Mouse (Mus musculus) heart, embryonic 13.5 days (tissue): ENCODE measurements around the gene Fam89a. TPM values are rescaled to one million over a fixed set of nuclear protein-coding genes. Genes with fewer than 3 reads are reported as not detected.
A peak's percentile ranks its signal among the peaks of the same experiment; 100 is the strongest.

Experiments
- ATAC-seq: fragments of 200-750 bp; cut with Nextera tagmentation; 2 replicates; pipeline ENCODE4 v1.8.0; 2017; ENCODE audit warnings: moderate TSS enrichment; ENCODE audit not compliant: insufficient number of reproducible peaks, low FRiP score, low TSS enrichment; ENCODE audit errors: extremely low read depth
- H3K27ac ChIP-seq: fragments of 300-500 bp; sonication (generic); replicated peaks from 2 replicates; pipeline ENCODE4 v1.5.1; 2015; ENCODE audit warnings: moderate library complexity, mild to moderate bottlenecking, inconsistent platforms
- H3K27me3 ChIP-seq: fragments of 300-500 bp; sonication (generic); replicated peaks from 2 replicates; pipeline ENCODE4 v1.6.1; 2015; ENCODE audit warnings: mild to moderate bottlenecking, inconsistent platforms
- H3K36me3 ChIP-seq: fragments of 300-500 bp; sonication (generic); 2 replicates; pipeline ENCODE4 v1.6.1; 2015; ENCODE audit warnings: mild to moderate bottlenecking, inconsistent platforms
- H3K4me1 ChIP-seq: fragments of 300-500 bp; sonication (generic); 2 replicates; pipeline ENCODE4 v1.6.1; 2015; ENCODE audit warnings: inconsistent platforms
- H3K4me2 ChIP-seq: fragments of 300-500 bp; sonication (generic); 2 replicates; pipeline ENCODE4 v1.6.1; 2015; ENCODE audit warnings: inconsistent platforms, mild to moderate bottlenecking, moderate library complexity
- H3K4me3 ChIP-seq: fragments of 300-500 bp; sonication (generic); 2 replicates; pipeline ENCODE4 v1.5.1; 2015; ENCODE audit warnings: moderate library complexity, mild to moderate bottlenecking, inconsistent platforms
- H3K9ac ChIP-seq: fragments of 300-500 bp; sonication (generic); 2 replicates; pipeline ENCODE4 v1.6.1; 2015; ENCODE audit warnings: inconsistent platforms, mild to moderate bottlenecking, moderate library complexity
- H3K9me3 ChIP-seq: fragments of 300-500 bp; sonication (generic); 2 replicates; pipeline ENCODE4 v1.6.1; 2016; ENCODE audit warnings: inconsistent platforms
- WGBS: fragments of 180-500 bp; shearing (Covaris S2); methylation state at CpG from one replicate; pipeline ENCODE4 v1.1.7; 2015; ENCODE audit warnings: mixed read lengths; 5-methylcytosine and 5-hydroxymethylcytosine counted together
- polyA plus RNA-seq: library from polyadenylated mRNA; unstranded; fragments of >200 nt; fragmentation: Nextera tagmentation; extraction: Ambion mirVana; gene quantifications from 2 replicates; pipeline ENCODE4 v1.2.1, GENCODE M21; 2015

Gene Fam89a
- polyA plus RNA-seq, 1 experiment from 2014 or later: 2.4 TPM

DNA sequence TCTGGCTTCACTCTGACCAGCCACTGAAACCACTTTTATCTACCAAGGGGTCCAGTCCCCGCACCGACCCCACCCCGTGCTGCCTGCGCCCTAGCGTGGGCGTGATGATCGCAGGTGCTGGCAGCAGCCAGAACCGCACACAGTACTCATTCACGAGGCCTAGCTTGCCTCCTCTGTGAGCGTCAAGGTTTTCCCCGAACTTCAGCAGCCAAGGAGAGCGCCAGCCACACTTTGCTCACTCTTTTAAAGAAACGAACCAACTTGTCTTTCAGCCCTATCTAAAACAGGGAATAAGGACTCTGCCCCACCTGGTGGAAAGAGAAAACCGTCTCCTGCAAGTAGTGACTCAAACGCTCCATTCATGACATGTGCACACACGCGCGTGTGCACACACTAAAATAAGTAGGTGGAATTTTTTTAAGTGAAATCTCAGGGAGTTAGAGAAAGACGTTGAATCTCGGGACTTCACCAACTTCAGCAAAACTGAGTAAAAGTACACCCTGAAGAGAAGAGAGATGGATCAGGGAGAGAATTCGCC, 762 bp upstream of the Fam89a start:
- Histone ChIP-seq H3K9me3 (no peaks in the 10 kb centered on the region), H3K4me2 (peak overlapping the region; percentile 97; the same call in 1 of the 2 replicates), H3K27ac (no peak overlapping the region), H3K4me1 (peaks cover 31% of the 10 kb centered on the region), H3K9ac (no peak overlapping the region), H3K4me3 (peak overlapping the region; percentile 75), H3K27me3 (peaks cover 64% of the 10 kb centered on the region), H3K36me3 (no peaks in the 10 kb centered on the region)
- 40% methylated on average over 21 of the region's 21 CpGs for WGBS
- ATAC-seq: no peak

DNA sequence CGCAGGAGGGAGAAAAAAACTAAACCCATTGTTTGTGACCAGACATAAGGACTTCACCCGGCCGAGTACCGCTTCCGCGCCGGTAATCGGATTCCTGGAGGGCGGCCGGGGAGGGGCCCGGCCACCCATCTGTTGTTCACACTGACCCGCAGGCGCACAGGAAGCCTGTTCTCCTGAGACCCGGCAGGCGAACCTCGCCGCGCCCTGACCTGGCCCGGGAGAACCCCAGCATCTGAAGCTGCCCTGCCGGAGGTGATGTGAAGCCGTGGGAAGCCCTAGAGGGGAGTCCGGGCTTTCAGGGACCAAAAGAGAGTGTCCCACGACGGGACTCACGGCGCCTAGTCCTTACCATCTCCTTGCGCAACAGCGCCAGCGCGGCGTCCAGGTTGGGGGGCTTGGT, 441 bp downstream of the Fam89a start:
- H3K27me3 ChIP-seq: peaks cover 66% of the 10 kb centered on the region
- ATAC-seq: no peak
- no peaks in the 10 kb centered on the region for H3K9me3 ChIP-seq
- WGBS: under 1% methylated on average over 31 of the region's 31 CpGs
- H3K9ac ChIP-seq: peak overlapping the region; percentile 74
- H3K36me3 ChIP-seq: no peaks in the 10 kb centered on the region
- peaks cover 31% of the 10 kb centered on the region for H3K4me1 ChIP-seq
- H3K4me3 ChIP-seq: peak overlapping the region; percentile 75
- peak overlapping the region; percentile 97 for H3K4me2 ChIP-seq
- no peak overlapping the region for H3K27ac ChIP-seq

GRCm38 (mm10) chr8:124746661-124747060, 5.0 kb downstream of the Fam89a start:
- WGBS: 66% methylated on average over 13 of the region's 13 CpGs
- Histone ChIP-seq H3K9me3 (no peaks in the 10 kb centered on the region), H3K27me3 (peaks cover 29% of the 10 kb centered on the region), H3K4me1 (peaks cover 17% of the 10 kb centered on the region), H3K4me3 (no peak overlapping the region), H3K36me3 (no peaks in the 10 kb centered on the region), H3K9ac (no peak overlapping the region; the same call in 1 of the 2 replicates), H3K27ac (no peak overlapping the region), H3K4me2 (no peak overlapping the region)
- ATAC-seq: no peak

DNA sequence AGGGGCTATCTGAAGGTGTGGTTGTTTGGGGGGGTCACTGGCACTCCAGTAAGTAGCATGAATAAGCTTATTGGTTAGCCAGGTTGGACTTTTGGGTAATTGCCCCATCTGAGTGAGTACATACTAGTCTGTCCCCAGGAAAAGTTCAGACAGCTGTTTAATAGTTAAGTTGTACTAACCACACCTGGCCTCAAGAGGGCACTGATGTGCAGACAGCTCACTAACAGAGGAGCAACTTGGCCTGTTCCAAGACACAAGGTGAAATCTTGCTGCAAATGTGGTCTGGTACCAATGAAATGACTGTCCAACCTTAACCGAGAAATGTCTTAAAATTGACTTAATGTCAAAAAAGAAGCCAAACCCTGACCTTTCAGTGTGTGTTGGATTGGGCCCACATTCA, 12.4 kb downstream of the Fam89a start:
- no peak for ATAC-seq

GRCm38 (mm10) chr8:124735371-124735911, 16.2 kb downstream of the Fam89a start:
- H3K27ac ChIP-seq: no peak overlapping the region
- WGBS: 58% methylated on average over 3 of the region's 3 CpGs
- H3K36me3 ChIP-seq: peaks cover 64% of the 10 kb centered on the region
- no peaks in the 10 kb centered on the region for H3K9me3 ChIP-seq
- 0 out of 2 replicates have a peak, but pooled peaks cover 8% of the 10 kb centered on the region for H3K4me1 ChIP-seq
- H3K27me3 ChIP-seq: no peaks in the 10 kb centered on the region
- no peak overlapping the region for H3K4me3 ChIP-seq
- no peak for ATAC-seq
- H3K4me2 ChIP-seq: no peak overlapping the region
- no peak overlapping the region for H3K9ac ChIP-seq

More for the DNA sequence above, 12.4 kb downstream of the Fam89a start:
- 0 out of 2 replicates have a peak, but pooled peaks cover 8% of the 10 kb centered on the region for H3K4me1 ChIP-seq
- no peak overlapping the region for H3K9ac ChIP-seq
- peaks cover 31% of the 10 kb centered on the region for H3K36me3 ChIP-seq
- no peak overlapping the region for H3K27ac ChIP-seq
- WGBS: 66% methylated on average over 1 of the region's 1 CpGs
- no peaks in the 10 kb centered on the region for H3K9me3 ChIP-seq
- no peaks in the 10 kb centered on the region for H3K27me3 ChIP-seq
- H3K4me2 ChIP-seq: no peak overlapping the region
- no peak overlapping the region for H3K4me3 ChIP-seq

GRCm38 (mm10) chr8:124732828-124733227, 18.8 kb downstream of the Fam89a start:
- no peak overlapping the region for H3K4me3 ChIP-seq
- no peaks in the 10 kb centered on the region for H3K27me3 ChIP-seq
- no peak overlapping the region for H3K4me2 ChIP-seq
- H3K27ac ChIP-seq: no peak overlapping the region
- 79% methylated on average over 8 of the region's 8 CpGs for WGBS
- H3K9ac ChIP-seq: no peak overlapping the region
- no peaks in the 10 kb centered on the region for H3K9me3 ChIP-seq
- peaks cover 85% of the 10 kb centered on the region for H3K36me3 ChIP-seq
- H3K4me1 ChIP-seq: 0 out of 2 replicates have a peak, but pooled peaks cover 4% of the 10 kb centered on the region
- ATAC-seq: no peak

DNA sequence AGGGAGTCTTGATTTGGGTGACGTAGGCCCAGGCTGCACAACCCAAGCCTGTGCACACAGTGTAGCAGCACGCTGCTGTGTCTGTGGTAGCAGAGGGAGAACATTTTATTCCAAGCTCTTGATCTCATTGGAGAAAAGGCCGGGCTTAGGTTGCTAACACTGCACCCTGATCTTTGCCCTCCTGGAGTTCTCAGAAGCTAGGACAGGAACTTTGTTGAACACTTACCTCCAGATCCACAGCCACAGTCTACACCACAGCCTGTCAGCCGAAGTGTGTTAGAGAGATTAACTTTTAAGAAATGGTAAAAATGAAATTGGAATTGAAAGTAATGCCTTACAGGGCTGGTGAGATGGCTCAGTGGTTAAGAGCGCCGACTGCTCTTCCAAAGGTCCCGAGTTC, 27.3 kb downstream of the Fam89a start:
- Histone ChIP-seq H3K36me3 (peaks cover 40% of the 10 kb centered on the region), H3K4me2 (no peak overlapping the region), H3K27me3 (no peaks in the 10 kb centered on the region), H3K4me1 (peaks cover 24% of the 10 kb centered on the region), H3K9me3 (no peaks in the 10 kb centered on the region), H3K9ac (no peak overlapping the region), H3K27ac (no peak overlapping the region), H3K4me3 (no peak overlapping the region)
- 93% methylated on average over 7 of the region's 7 CpGs for WGBS
- ATAC-seq: no peak

DNA sequence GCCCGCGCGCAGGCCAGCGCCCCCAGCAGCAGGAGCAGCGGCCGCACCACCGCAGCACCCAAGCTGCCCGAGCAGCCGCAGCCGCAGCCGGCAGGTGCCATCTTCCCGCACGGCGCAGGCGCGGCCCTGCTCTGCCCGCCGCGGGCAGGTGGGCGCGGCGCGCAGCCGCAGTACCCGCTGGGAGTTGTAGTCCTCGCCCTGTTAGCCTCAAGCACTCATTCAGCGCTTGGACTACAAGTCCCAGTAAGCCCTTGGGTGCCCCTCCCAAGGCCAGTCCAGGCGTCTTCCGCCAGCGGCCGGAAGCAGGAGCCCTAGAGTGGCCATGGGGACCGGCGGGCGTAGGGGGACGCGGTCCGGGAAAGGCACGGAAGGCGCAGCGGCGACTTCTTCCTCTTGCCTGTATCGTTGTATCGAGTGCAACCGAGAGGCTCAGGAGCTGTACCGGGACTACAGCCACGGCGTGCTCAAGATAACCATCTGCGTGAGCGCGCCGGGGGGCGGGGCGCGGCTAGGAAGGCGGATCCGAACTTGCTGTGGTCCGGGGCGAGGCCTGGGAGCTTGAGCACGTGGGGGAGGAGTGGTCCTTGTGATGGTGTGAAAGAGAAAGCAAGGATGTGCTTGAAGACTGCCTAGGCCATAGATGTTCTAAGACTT, 29.6 kb downstream of the Fam89a start, which contains the start of the genes Ttc13 and Arv1:
Ttc13 (minus strand) TSS at position 122 of the 654 bp plus-strand sequence.
Arv1 (plus strand) TSS at position 278 of the 654 bp plus-strand sequence.
- Histone ChIP-seq H3K27ac (peak within 1 kb of the TSS; percentile 43; the same call in 1 of the 2 replicates), H3K36me3 (peaks cover 22% of the 10 kb centered on the region), H3K4me3 (peak within 1 kb of the TSS; percentile 91), H3K4me1 (peaks cover 24% of the 10 kb centered on the region), H3K27me3 (no peaks in the 10 kb centered on the region), H3K9ac (peak within 1 kb of the TSS; percentile 94), H3K9me3 (no peaks in the 10 kb centered on the region), H3K4me2 (peak within 1 kb of the TSS; percentile 94)
- ATAC-seq: peak; percentile 100
- WGBS: under 1% methylated on average over 59 of the region's 59 CpGs

DNA sequence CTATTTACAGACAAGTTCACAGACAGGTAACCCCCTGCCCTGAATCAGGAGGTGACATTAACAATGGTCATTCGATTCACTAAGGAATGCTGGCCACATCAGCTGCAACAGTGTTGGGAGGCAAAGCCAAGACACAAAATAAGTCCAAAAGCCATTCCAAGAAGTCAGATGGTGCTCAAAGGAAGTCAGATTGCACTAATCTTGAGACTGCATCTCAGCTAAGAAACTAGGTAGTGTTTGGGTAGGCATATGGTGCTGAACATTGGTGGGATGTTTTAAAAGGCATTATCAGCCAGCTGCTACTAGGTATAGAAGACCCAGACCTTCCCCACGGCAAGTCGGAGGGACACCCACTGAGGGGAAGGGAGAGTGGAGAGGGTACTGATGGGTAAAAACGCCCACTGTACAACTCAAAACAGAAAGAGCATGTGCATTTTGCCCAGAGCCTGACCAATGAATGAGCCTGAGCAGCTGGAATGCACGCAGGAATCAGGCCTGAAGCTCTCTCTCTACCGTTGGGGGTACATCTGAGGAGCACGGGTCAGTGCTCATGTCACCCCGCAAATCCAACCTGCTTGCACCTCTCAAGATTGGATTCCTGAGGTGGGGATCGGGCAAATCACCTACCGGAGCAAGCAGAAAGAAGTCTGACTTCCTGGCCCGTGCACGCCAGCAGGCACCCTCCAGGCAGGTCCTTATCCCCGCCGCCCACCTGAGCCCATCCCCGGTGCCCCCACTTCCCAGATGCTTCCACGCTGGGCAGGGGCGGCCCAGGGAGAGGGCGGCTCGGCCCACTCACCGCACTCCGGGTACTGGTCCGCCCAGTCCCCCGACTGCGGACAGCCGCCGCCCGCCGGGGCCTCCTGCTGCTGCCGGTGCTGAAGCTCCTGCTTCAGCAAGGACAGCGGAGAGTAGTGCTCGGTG, 30.4 kb downstream of the Fam89a start:
- Histone ChIP-seq H3K36me3 (peaks cover 14% of the 10 kb centered on the region), H3K27me3 (no peaks in the 10 kb centered on the region), H3K4me2 (peak overlapping the region; percentile 94), H3K4me1 (peaks cover 24% of the 10 kb centered on the region), H3K4me3 (peak overlapping the region; percentile 91), H3K9me3 (no peaks in the 10 kb centered on the region), H3K9ac (peak overlapping the region; percentile 94), H3K27ac (0 out of 2 replicates have a peak overlapping the region, but pooled peaks have one; percentile 17)
- ATAC-seq: no peak; the same call in 1 of the 2 replicates
- WGBS: 3% methylated on average over 31 of the region's 31 CpGs

GRCm38 (mm10) chr8:124720133-124720532, 31.5 kb downstream of the Fam89a start:
- 77% methylated on average over 7 of the region's 7 CpGs for WGBS
- H3K4me2 ChIP-seq: peak overlapping the region; percentile 94; the same call in 1 of the 2 replicates

GRCm38 (mm10) chr8:124715736-124716135, 35.9 kb downstream of the Fam89a start:
- H3K9ac ChIP-seq: no peak overlapping the region
- WGBS: 73% methylated on average over 8 of the region's 8 CpGs

More at GRCm38 (mm10) chr8:124720133-124720532, 31.5 kb downstream of the Fam89a start:
- Histone ChIP-seq H3K4me1 (peaks cover 24% of the 10 kb centered on the region), H3K27me3 (no peaks in the 10 kb centered on the region), H3K27ac (no peak overlapping the region), H3K4me3 (no peak overlapping the region), H3K36me3 (peaks cover 5% of the 10 kb centered on the region), H3K9me3 (no peaks in the 10 kb centered on the region), H3K9ac (no peak overlapping the region)
- no peak for ATAC-seq

More at GRCm38 (mm10) chr8:124715736-124716135, 35.9 kb downstream of the Fam89a start:
- peaks cover 7% of the 10 kb centered on the region for H3K4me1 ChIP-seq
- no peak overlapping the region for H3K27ac ChIP-seq
- H3K36me3 ChIP-seq: peaks cover 38% of the 10 kb centered on the region
- H3K4me3 ChIP-seq: no peak overlapping the region
- no peaks in the 10 kb centered on the region for H3K9me3 ChIP-seq
- no peak overlapping the region for H3K4me2 ChIP-seq
- no peaks in the 10 kb centered on the region for H3K27me3 ChIP-seq
- ATAC-seq: no peak
